Mouse (Mus musculus) midbrain, embryonic 14.5 days (tissue): ENCODE data around the gene Pdia2. TPM values are rescaled to one million over a fixed set of nuclear protein-coding genes. Genes with fewer than 3 reads are reported as not detected.

ENCODE experiments used
- polyA plus RNA-seq: library from polyadenylated mRNA; unstranded; fragments of >200 nt; fragmentation: Nextera tagmentation; extraction: Ambion mirVana; gene quantifications from 2 replicates; pipeline ENCODE4 v1.2.1, GENCODE M21; 2014

The Pdia2 gene
- polyA plus RNA-seq, 1 experiment from 2014 or later: not detected

Other genes with a start within 250 kb of the Pdia2 start
- gene A930017K11Rik, start 246.5 kb downstream of the Pdia2 start, polyA plus RNA-seq: 3.3 and 5.2 TPM in 2 replicates
- gene Capn15, start 213.3 kb downstream of the Pdia2 start, polyA plus RNA-seq: 21.1 and 25.7 TPM in 2 replicates
- 27.4 and 28.6 TPM in 2 replicates for gene Rab11fip3, start 129.5 kb downstream of the Pdia2 start, polyA plus RNA-seq
- 21.0 and 21.5 TPM in 2 replicates for gene Decr2, start 108.8 kb downstream of the Pdia2 start, polyA plus RNA-seq
- gene Nme4, start 103.5 kb downstream of the Pdia2 start, polyA plus RNA-seq: 17.5 and 23.7 TPM in 2 replicates
- gene Tmem8, start 85.8 kb downstream of the Pdia2 start, polyA plus RNA-seq: 2.4 and 2.9 TPM in 2 replicates
- 170 and 190 TPM in 2 replicates for gene Mrpl28, start 75.6 kb downstream of the Pdia2 start, polyA plus RNA-seq
- 13.4 and 16.9 TPM in 2 replicates for gene Axin1, start 60.4 kb downstream of the Pdia2 start, polyA plus RNA-seq
- 2.6 and 5.2 TPM in 2 replicates for gene Rgs11, start 3.9 kb upstream of the Pdia2 start, polyA plus RNA-seq
- 72.7 and 124 TPM in 2 replicates for gene Arhgdig, start 8.7 kb upstream of the Pdia2 start, polyA plus RNA-seq
- 22.1 and 29.1 TPM in 2 replicates for gene Fam234a, start 45.2 kb upstream of the Pdia2 start, polyA plus RNA-seq
- 85.7 and 119 TPM in 2 replicates for gene Luc7l, start 53.8 kb upstream of the Pdia2 start, polyA plus RNA-seq
- gene Neurl1b, start 215.7 kb upstream of the Pdia2 start, polyA plus RNA-seq: 1.6 and 3.6 TPM in 2 replicates